Mouse (Mus musculus) CH12.LX (cell line): ENCODE results near the gene Slc6a20a.
A peak's percentile ranks its signal among the peaks of the same experiment; 100 is the strongest.

Source experiments
- BHLHE40 ChIP-seq: IDR thresholded peaks from 2 replicates; pipeline ENCODE4 v1.6.1; 2011; ENCODE audit warnings: mild to moderate bottlenecking, low read depth, low read length, improper control_type of control experiment
- CTCF ChIP-seq, 2 experiments: IDR thresholded peaks in 1 of 2; conservative IDR thresholded peaks in 1 of 2; 2 replicates each; pipeline ENCODE4 v1.5.1; 2011 to 2012; ENCODE audit warnings: low read depth in 2 of 2, low read length in 2 of 2, improper control_type of control experiment in 1 of 2, inconsistent platforms in 1 of 2, mild to moderate bottlenecking in 1 of 2, moderate library complexity in 1 of 2
- MXI1 ChIP-seq: IDR thresholded peaks from 2 replicates; pipeline ENCODE4 v1.6.1; 2011; ENCODE audit warnings: mild to moderate bottlenecking, low read depth, low read length, improper control_type of control experiment
- UBTF ChIP-seq: IDR thresholded peaks from 2 replicates; pipeline ENCODE4 v1.6.1; 2012; ENCODE audit warnings: low read depth, mild to moderate bottlenecking, inconsistent platforms, low read length, improper control_type of control experiment, moderate library complexity

DNA sequence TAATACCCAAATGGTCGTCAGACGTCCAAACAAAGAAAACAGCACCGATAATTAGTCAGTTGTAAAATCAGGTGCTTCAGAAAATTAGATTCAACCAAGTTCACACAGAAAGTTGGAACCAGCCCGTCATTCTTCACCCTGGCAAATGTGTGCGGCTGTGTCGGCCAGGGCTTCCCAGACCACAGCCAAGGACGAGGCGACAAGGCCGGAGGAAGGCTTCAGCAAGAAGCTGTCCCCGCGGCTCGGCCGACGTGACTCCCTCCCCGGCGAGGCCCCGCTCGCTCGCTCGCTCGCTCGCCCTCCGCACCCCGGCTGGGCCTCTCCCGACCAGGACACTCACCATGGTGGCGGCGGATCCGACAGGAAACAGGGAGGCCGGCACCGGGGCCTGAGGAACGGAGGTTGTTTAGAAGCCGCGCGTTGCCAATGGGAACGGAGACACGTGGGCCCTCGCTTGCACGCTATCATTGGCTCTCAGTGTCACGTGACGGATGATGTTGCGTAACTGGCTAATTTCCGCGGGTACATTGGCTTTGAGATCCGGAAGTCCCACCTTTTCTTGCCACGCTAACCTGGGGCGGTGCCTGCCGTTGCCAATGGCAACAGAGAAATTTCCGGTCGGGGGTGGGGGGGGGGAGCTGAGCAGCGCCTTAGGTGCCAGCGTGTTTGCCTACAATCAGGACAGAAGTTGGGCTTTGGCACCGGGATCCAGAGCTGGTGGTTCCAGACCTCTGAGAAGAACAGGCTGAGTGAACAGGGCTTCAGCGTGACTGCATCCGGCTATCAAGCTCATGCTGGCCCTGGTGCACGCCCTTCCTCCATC, 38.7 kb upstream of the Slc6a20a start, which contains the start of gene Lztfl1:
- TF ChIP-seq BHLHE40 (peak; percentile 59; the same call in 1 of the 2 replicates), MXI1 (peak; percentile 99), UBTF (no peak), CTCF (conservative IDR thresholded peaks at IDR 0.05 in 1 of 2, IDR thresholded peaks at IDR 0.05 in 1 of 2; ENCODE audit: low read depth in 2 of 2, low read length in 2 of 2) (no peak)
